Mouse (Mus musculus): Measurements from ENCODE around the gene Gm15517. TPM values are rescaled to one million over a fixed set of nuclear protein-coding genes. Genes with fewer than 3 reads are reported as not detected.

Gm15517 gene
- total and polyA plus RNA-seq, 3 experiments = not detected

DNA sequence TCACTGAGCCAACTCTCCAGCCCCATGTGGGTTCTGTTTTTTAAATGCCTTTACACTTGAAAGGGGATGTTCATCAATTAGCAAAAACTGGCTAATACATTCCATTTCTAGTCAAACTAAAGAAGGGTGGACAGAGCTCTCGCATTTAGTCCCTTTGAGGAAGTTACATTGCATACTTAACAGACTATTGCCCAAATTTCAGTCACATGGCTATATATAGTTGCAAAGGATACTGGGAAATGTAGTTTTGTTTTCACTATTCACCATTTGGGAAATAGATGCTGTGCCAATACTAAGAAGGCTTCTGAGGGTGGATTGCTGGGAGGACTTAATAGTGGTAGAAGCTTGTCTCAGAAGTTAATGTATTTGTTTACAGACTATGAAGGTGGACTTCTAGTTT lies 19.7 kb downstream of the Gm15517 start:
- Histone ChIP-seq H3K36me3 (replicated peaks in 1 of 2; ENCODE audit: control insufficient read depth in 1 of 2, insufficient read depth in 1 of 2, low read length in 1 of 2) (no peaks in the 10 kb centered on the region), H3K4me3 (replicated peaks in 1 of 3; ENCODE audit: low read depth in 2 of 3, low read length in 2 of 3, poor library complexity in 1 of 3) (no peak overlapping the region), H3K4me1 (ENCODE audit: control insufficient read depth in 1 of 2, insufficient read depth in 2 of 2) (no peaks in the 10 kb centered on the region), H3K9me3 (replicated peaks; ENCODE audit: low read length) (peaks cover 6% of the 10 kb centered on the region), H3K27me3 (replicated peaks) (peaks cover 46% of the 10 kb centered on the region), H3K4me2 (ENCODE audit: insufficient read depth, low read depth, poor library complexity, severe bottlenecking) (no peak overlapping the region), H3K79me2 (replicated peaks; ENCODE audit: control insufficient read depth, extremely low read depth, insufficient read depth, poor library complexity, severe bottlenecking) (no peaks in the 10 kb centered on the region), H3K27ac (ENCODE audit: insufficient read depth, low read depth) (no peak overlapping the region), H3K9ac (ENCODE audit: insufficient read depth, low read depth) (no peak overlapping the region)
- DNase-seq (ENCODE audit: extremely low read depth) = no peak
- TF ChIP-seq SIN3A (IDR thresholded peaks at IDR 0.05; ENCODE audit: low read length) (no peak), HCFC1 (IDR thresholded peaks at IDR 0.05; ENCODE audit: low read depth, low read length) (peak; percentile 50)
- dilution Hi-C loops (cut with MboI; ENCODE audit: extremely low pct_ligation_motif_present, extremely low pct_unique_long_range_greater_than_20kb, low sequenced_read_pairs) (no loop called here), in situ Hi-C loops (cut with MboI; ENCODE audit: low pct_ligation_motif_present, low pct_unique_long_range_greater_than_20kb, low sequenced_read_pairs) (no loop called here)

DNA sequence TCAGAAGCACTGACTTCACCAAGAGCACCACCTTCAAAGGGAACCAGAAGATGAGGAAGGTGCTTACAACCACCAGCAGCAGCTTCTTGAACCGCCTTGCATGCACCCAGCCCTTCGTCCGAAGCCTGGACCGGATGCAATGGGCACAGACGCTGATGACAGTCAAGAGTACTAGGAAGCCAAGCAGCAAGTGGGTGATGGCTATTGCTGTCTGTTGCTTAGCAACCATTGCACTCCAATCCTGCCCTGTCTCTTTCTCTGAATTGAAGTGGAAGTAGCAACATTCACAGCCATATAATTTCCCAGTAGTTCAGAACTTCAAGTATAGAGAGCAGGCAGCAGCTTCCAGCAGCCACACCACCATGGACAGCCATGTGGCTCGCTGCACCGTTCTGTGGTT lies 20.3 kb downstream of the Gm15517 start:
- H3K79me2 ChIP-seq (replicated peaks; ENCODE audit: control insufficient read depth, extremely low read depth, insufficient read depth, poor library complexity, severe bottlenecking) = no peaks in the 10 kb centered on the region
- DNase-seq (ENCODE audit: extremely low read depth) = no peak
- dilution Hi-C loops (cut with MboI; ENCODE audit: extremely low pct_ligation_motif_present, extremely low pct_unique_long_range_greater_than_20kb, low sequenced_read_pairs) = no loop called here
- TF ChIP-seq ETS1 (conservative IDR thresholded peaks at IDR 0.05; ENCODE audit: low read depth, low read length) (no peak), PAX5 (IDR thresholded peaks at IDR 0.05; ENCODE audit: low read length) (no peak), MAZ (IDR thresholded peaks at IDR 0.05; ENCODE audit: low read depth, low read length) (no peak), CTCF (conservative IDR thresholded peaks at IDR 0.05 in 1 of 2, IDR thresholded peaks at IDR 0.05 in 1 of 2; ENCODE audit: low read depth in 2 of 2, low read length in 2 of 2) (no peak), NELFE (IDR thresholded peaks at IDR 0.05; ENCODE audit: low read depth, low read length) (no peak)
- H3K4me1 ChIP-seq (ENCODE audit: control insufficient read depth in 1 of 2, insufficient read depth in 2 of 2) = no peaks in the 10 kb centered on the region
- peaks cover 50% of the 10 kb centered on the region for H3K27me3 ChIP-seq (replicated peaks)
- no peaks in the 10 kb centered on the region for H3K36me3 ChIP-seq (replicated peaks in 1 of 2; ENCODE audit: control insufficient read depth in 1 of 2, insufficient read depth in 1 of 2, low read length in 1 of 2)
- H3K27ac ChIP-seq (ENCODE audit: insufficient read depth, low read depth) = no peak overlapping the region
- no peak overlapping the region for H3K9ac ChIP-seq (ENCODE audit: insufficient read depth, low read depth)
- H3K9me3 ChIP-seq (replicated peaks; ENCODE audit: low read length) = peaks cover 6% of the 10 kb centered on the region
- no peak overlapping the region for H3K4me3 ChIP-seq (replicated peaks in 1 of 3; ENCODE audit: low read depth in 2 of 3, low read length in 2 of 3, poor library complexity in 1 of 3)
- no peak overlapping the region for H3K4me2 ChIP-seq (ENCODE audit: insufficient read depth, low read depth, poor library complexity, severe bottlenecking)
- in situ Hi-C loops (cut with MboI; ENCODE audit: low pct_ligation_motif_present, low pct_unique_long_range_greater_than_20kb, low sequenced_read_pairs) = no loop called here

DNA sequence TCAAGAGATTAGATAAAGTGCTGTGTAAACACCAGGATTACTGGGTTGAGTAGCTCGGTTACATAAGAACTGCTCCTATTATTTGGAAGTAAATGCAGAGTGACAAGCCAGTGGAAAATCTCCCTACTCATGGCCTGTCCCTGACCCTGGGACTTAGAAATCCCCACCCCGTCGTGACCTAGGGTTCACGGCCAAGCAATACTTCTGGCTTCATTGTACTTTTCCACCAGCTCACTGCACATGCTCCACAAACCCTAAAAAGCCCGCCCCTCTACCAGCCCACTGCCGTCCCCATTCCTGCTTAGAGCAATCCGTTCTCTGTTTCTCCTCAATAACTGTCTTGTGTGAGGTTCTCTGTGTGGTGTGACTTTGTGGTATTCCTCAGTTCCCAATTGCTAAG lies 26.5 kb downstream of the Gm15517 start:
- in situ Hi-C loops (cut with MboI; ENCODE audit: low pct_ligation_motif_present, low pct_unique_long_range_greater_than_20kb, low sequenced_read_pairs) = no loop called here
- DNase-seq (ENCODE audit: extremely low read depth) = no peak

More for the DNA sequence above, 26.5 kb downstream of the Gm15517 start:
- no peaks in the 10 kb centered on the region for H3K36me3 ChIP-seq (replicated peaks in 1 of 2; ENCODE audit: control insufficient read depth in 1 of 2, insufficient read depth in 1 of 2, low read length in 1 of 2)
- TF ChIP-seq ETS1 (conservative IDR thresholded peaks at IDR 0.05; ENCODE audit: low read depth, low read length) (no peak), NRF1 (IDR thresholded peaks at IDR 0.05; ENCODE audit: low read depth, low read length) (peak; percentile 56; the same call in 1 of the 2 replicates)
- H3K79me2 ChIP-seq (replicated peaks; ENCODE audit: control insufficient read depth, extremely low read depth, insufficient read depth, poor library complexity, severe bottlenecking) = no peaks in the 10 kb centered on the region
- H3K9me3 ChIP-seq (replicated peaks; ENCODE audit: low read length) = peaks cover 2% of the 10 kb centered on the region
- no peak overlapping the region for H3K9ac ChIP-seq (ENCODE audit: insufficient read depth, low read depth)
- peaks cover 0 to 9% of the 10 kb centered on the region in 2 experiments; a peak in 2 of 4 replicates for H3K4me1 ChIP-seq (ENCODE audit: control insufficient read depth in 1 of 2, insufficient read depth in 2 of 2)
- dilution Hi-C loops (cut with MboI; ENCODE audit: extremely low pct_ligation_motif_present, extremely low pct_unique_long_range_greater_than_20kb, low sequenced_read_pairs) = no loop called here
- no peak overlapping the region for H3K27ac ChIP-seq (ENCODE audit: insufficient read depth, low read depth)
- no peak overlapping the region for H3K4me3 ChIP-seq (replicated peaks in 1 of 3; ENCODE audit: low read depth in 2 of 3, low read length in 2 of 3, poor library complexity in 1 of 3)
- H3K27me3 ChIP-seq (replicated peaks) = peaks cover 32% of the 10 kb centered on the region
- no peak overlapping the region for H3K4me2 ChIP-seq (ENCODE audit: insufficient read depth, low read depth, poor library complexity, severe bottlenecking)

Data from CH12.LX (cell line).